Mouse (Mus musculus) brain, embryonic 14.5 days (tissue): ENCODE results near the gene Nr2f2. TPM values are rescaled to one million over a fixed set of nuclear protein-coding genes. Genes with fewer than 3 reads are reported as not detected.

Experiments used
- DNase-seq: peaks from one replicate; pipeline ENCODE4 v3.0.0-alpha.2; 2011; ENCODE audit warnings: low read depth
- CTCF ChIP-seq: fragments of 200-500 bp; IDR thresholded peaks from 2 replicates; pipeline ENCODE4 v1.5.1; 2012; ENCODE audit warnings: inconsistent platforms, mild to moderate bottlenecking, moderate library complexity, borderline replicate concordance; ENCODE audit not compliant: insufficient read depth, insufficient read length; ENCODE audit errors: extremely low read depth
- POLR2A ChIP-seq: fragments of 200-500 bp; IDR thresholded peaks from 2 replicates; pipeline ENCODE4 v1.6.1; 2012; ENCODE audit warnings: mild to moderate bottlenecking, inconsistent platforms, borderline replicate concordance; ENCODE audit not compliant: poor library complexity, insufficient read depth, insufficient read length, severe bottlenecking; ENCODE audit errors: extremely low read depth
- polyA plus RNA-seq: library from polyadenylated mRNA; depleted of rRNA; stranded (reverse); fragments of >200 nt; gene quantifications from 2 replicates; pipeline ENCODE4 v1.2.3, GENCODE M21; 2012

The Nr2f2 gene
- polyA plus RNA-seq, 1 experiment: 291 TPM

DNA sequence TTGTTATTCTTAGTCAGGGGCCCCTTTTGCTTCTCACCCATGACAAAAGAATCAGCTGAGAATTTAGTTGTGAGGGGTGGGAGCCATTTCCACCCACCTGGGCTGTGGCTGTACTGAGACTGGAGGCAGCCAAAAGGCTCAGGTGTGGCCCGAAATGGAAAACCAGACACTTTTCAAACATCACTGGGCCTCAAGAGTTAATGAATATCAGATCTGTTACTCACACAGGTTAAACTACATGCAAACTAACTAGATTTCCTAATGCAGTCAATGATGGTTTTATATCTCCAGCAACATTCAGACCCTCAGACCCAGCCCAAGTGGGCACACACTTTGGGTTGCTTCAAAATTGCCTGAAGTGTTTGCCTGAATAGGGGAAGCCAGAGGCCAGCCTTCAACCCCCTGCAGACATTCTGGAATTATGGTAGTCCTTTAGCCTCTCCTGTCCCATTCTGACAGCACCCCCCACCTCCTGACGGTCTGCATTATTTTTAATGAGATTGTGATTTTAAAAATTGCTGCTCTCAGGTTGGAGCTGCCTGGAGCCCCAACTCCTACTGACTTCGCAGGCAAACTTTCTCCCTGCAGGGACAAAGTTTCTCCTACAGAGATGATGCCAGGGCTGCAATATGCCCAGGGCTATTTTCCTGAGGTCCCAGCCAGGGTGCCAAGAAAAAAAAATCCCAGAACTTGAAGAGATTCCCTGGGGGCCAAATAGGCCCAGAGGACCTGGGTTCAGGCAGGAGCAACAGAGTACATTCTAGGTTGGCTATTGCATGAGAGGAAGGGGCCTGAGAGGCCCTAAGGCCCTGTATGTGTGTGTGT is 9.6 kb downstream of the Nr2f2 start:
- no peak for TF ChIP-seq CTCF
- no peak for TF ChIP-seq POLR2A
- peak; percentile 12 for DNase-seq

- no peak for TF ChIP-seq CTCF
- peak; percentile 19 for DNase-seq
Observed at GRCm38 (mm10) chr7:70355691-70356568, 10.6 kb downstream of the Nr2f2 start.

- DNase-seq: peak; percentile 71
Observed at GRCm38 (mm10) chr7:70355357-70355620, 11.2 kb downstream of the Nr2f2 start.

DNA sequence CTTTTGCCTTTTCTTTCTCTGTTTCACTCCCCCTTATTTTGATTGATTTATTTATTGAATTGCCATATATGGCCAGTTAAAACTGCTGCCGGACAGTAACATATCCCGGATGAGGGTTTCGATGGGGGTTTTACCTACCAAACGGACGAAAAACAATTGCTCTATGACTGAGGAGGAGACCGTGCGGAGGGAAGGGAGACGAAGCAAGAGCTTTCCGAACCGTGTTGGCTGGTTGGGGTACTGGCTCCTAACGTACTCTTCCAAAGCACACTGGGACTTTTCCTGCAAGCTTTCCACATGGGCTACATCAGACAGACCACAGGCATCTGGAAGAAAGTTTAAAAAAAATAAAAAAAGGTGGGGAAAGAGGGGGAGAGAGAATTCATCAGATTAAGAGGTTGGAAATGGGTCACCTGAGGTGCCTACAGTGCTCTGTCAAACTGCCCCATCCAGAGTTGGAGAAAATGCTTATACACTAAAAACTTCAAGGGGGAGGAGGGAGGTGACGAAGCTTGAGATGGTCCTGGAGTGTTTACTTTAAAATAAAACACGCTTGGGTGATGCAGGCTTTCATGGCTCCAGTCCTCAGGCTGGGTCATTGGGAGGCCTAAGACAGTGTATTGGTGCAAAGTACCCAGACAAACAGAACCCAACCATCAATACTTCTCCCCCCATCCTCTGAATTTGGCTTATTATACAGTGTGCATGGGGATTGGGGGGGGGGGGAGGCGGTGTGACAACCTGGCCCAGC is 11.8 kb downstream of the Nr2f2 start:
- DNase-seq: no peak
- no peak for TF ChIP-seq POLR2A
- no peak for TF ChIP-seq CTCF

More at GRCm38 (mm10) chr7:70355357-70355620, 11.2 kb downstream of the Nr2f2 start:
- no peak for TF ChIP-seq CTCF
- TF ChIP-seq POLR2A: no peak

- TF ChIP-seq POLR2A (no peak), CTCF (no peak)
- no peak for DNase-seq
Observed at GRCm38 (mm10) chr7:70353151-70353550, 13.4 kb downstream of the Nr2f2 start.

DNA sequence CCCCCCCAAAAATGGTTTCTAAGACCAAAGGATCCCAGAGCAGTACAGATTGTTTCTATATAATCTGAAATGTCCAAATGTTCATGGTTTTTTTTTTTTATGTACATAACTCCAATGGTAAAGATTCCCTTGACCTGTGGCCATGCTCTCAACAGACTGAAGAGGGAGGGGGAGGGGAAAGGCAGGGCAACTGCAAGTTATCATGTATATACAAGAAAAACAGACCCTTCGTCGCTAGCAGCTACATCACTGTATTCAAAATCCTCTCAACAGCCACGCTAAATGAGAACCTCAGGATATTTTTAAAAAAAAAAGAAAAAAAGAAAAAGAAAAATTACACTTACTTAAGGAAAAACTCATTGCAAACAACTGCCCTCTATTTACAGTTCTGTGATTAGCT is 13.9 kb downstream of the Nr2f2 start:
- peak; percentile 65 for DNase-seq
- TF ChIP-seq CTCF (no peak), POLR2A (no peak)

DNA sequence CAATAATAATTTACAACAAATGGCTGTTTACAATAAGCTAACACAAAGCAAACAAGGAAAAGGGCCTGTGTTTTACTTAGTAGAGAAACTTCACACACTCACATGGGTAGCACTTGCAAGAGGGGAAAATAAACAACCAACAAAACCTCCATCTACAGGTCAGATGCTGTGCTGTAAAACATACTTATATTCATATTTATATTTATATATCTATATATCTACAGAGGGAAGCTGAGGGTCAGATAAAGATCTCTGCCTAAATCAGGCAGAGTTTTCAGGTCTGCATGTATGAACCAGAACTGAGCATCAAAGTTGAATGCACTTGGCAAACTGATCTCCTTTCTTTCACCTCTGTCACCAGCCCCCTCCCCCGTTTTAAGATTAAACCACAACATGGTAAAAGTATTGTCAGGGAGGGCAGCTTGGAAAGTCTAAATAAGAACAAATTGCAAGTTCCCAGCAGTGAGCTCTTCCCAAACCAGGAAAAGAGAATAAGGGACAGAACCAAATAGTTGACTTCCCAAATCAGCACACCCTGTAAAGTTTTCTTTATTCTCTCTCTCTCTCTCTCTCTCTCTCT is 14.5 kb downstream of the Nr2f2 start:
- TF ChIP-seq POLR2A: no peak
- no peak for TF ChIP-seq CTCF
- DNase-seq: peak; percentile 60

DNA sequence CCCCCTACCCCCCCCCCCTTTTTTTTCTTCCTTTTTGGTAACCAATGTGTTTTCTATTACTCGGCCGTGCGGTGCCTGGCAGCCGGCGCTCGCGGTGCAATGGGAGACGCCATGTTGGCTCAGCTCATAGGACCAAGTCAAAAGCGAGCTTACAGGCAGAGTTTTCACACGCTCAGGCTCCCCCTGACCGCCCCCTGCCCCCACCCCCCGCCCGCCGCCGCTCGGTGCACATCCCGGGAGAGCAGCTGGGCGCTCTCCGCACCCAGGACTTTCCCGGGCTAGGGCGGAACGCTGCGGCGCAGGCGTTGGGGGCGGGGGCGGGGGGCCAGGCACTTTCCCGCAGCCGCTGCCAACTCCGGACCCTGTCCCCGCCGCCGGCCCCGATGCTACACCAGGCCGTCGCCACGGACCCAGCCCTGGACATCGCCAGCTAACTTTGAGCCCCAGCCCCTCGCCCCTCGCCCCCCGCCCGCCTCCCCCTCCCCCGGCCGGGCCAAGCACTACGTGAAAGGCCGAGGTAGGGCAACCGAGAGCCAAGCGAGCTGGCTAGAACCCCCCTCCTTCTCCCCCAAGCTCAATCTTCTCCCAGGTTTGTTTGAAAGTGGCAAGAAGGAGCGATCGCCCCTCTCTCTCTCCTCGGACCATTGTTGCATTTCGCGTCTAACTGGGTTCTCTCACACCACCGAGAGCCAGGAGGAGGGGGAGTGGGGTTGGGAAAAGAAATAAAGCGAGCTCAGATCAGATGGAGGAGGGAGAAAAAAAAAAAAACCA is 15.6 kb downstream of the Nr2f2 start:
- DNase-seq: peak; percentile 86
- TF ChIP-seq CTCF: no peak
- peak; percentile 8; the same call in 1 of the 2 replicates for TF ChIP-seq POLR2A

GRCm38 (mm10) chr7:70349981-70350670 is 16.4 kb downstream of the Nr2f2 start:
- TF ChIP-seq CTCF (no peak), POLR2A (no peak)
- DNase-seq: peak; percentile 71

DNA sequence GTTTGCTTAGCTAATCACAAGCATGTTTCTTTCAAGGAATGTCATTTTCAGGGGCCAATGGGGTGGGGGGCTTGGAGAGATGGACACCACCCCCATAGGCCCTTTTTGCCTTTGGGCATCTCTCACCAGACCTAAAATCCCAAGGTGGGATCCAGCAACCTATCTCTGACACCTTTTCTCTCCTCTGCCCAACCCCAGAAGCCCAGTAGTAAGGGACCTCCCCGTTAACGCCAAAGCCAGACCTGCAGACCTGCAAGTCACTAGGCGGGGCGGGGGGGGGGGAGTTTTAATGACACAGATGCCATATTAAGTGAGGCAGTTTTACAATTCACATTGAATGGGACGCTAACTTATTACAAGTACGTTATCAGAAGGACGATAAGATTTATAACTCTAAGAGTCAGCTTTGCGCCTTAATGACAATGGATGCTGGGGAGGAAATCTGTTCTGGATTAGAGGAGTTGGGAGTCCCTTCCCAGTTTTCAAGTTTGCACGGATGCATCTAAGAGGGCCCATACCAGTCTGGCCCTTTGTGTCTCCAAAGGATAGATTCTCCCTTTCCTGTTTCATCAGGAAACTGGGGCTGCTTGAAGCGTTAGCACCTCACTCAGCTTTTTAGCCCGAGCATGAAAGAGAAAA is 17.4 kb downstream of the Nr2f2 start:
- TF ChIP-seq CTCF: no peak
- no peak for TF ChIP-seq POLR2A
- no peak for DNase-seq
